Mouse (Mus musculus) stomach, postnatal 0 days (tissue): ENCODE results near the gene Lipc.

ENCODE experiments used
- CTCF ChIP-seq: IDR thresholded peaks from 2 replicates; pipeline ENCODE4 v1.5.1; 2016; ENCODE audit warnings: antibody characterized with exemption, low read depth, mild to moderate bottlenecking, moderate library complexity
- EP300 ChIP-seq: optimal IDR thresholded peaks from 2 replicates; pipeline ENCODE3; 2016; ENCODE audit warnings: antibody characterized with exemption

DNA sequence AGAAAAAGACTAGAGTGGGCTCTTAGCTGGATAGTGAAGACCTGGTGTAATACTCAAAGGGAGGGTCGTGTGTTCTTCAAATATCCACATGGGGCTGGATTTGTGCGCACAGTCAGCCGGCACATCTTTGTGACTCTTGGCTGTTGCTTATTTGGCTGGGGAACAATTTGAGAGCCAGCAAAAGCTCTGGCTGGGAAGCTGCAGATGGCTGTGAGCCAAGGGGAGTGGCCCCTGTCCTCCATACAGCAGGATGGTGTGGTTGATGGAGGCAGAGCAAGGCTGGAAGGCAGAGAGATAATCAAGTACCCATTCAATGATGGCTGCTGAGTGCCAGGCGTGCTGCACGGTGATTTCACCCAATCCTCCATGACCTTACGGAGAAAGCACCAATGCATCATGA is 96.2 kb downstream of the Lipc start:
- no peak for TF ChIP-seq CTCF
- no peak for TF ChIP-seq EP300
